Mouse (Mus musculus): ENCODE data around the gene Pard6a. TPM values are rescaled to one million over a fixed set of nuclear protein-coding genes. Genes with fewer than 3 reads are reported as not detected.

The Pard6a gene
- polyA plus RNA-seq (2014; fragmentation: Nextera tagmentation; extraction: Ambion mirVana): 12.8 and 18.2 TPM in 2 replicates

- Histone ChIP-seq H3K27me3 (replicated peaks; ENCODE audit: control insufficient read depth, insufficient read depth, low read length) (no peaks in the 10 kb centered on the region), H3K27ac (ENCODE audit: low read depth, low read length) (peak within 1 kb of the TSS; percentile 93), H3K4me3 (ENCODE audit: low read depth, low read length) (peak within 1 kb of the TSS; percentile 77), H3K4me1 (replicated peaks; ENCODE audit: control insufficient read depth, insufficient read depth, low read length) (peaks cover 20% of the 10 kb centered on the region), H3K4me2 (peak within 1 kb of the TSS; percentile 98), H3K9ac (ENCODE audit: low read depth, low read length) (peak within 1 kb of the TSS; percentile 69), H3K36me3 (ENCODE audit: control insufficient read depth, insufficient read depth, low read length) (peaks cover 24% of the 10 kb centered on the region), H3K9me3 (ENCODE audit: control insufficient read depth, low read length) (no peaks in the 10 kb centered on the region)
- WGBS: under 1% methylated on average over 60 of the region's 60 CpGs
- ATAC-seq (replicated peaks; ENCODE audit: low FRiP score) (peak; percentile 76), DNase-seq (ENCODE audit: low spot score) (peak; percentile 98)
Measured at GRCm38 (mm10) chr8:105700966-105701824, at the start of gene Pard6a, which contains the start of gene Acd. TSS of gene Pard6a (plus strand) at chr8:105701148. TSS of gene Acd (minus strand) at chr8:105701102.

DNA sequence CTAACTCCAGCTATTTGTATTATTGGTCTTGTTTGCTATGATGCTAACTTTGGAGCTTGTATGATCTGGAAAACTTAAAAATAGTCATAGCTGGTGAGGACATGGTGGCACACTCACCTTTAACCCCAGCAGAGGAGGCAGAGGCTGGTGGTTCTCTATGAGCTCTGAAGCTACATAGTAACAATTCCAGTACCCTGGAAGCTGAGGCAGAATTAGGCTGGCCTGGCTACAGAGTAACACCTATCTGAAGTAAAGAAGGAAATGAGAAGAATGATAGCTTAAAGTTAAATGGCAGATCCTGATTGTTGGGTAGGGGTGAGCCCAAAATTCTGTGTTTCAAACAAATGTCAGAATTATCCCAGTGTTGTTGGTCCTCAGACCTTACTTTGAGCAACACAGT is 43.3 kb upstream of the Pard6a start:
- Histone ChIP-seq H3K4me1 (replicated peaks; ENCODE audit: control insufficient read depth, insufficient read depth, low read length) (no peaks in the 10 kb centered on the region), H3K27me3 (replicated peaks; ENCODE audit: control insufficient read depth, insufficient read depth, low read length) (no peaks in the 10 kb centered on the region), H3K36me3 (ENCODE audit: control insufficient read depth, insufficient read depth, low read length) (peaks cover 2% of the 10 kb centered on the region; the same call in 1 of the 2 replicates), H3K27ac (ENCODE audit: low read depth, low read length) (no peak overlapping the region), H3K9me3 (ENCODE audit: control insufficient read depth, low read length) (no peaks in the 10 kb centered on the region), H3K4me2 (no peak overlapping the region), H3K4me3 (ENCODE audit: low read depth, low read length) (no peak overlapping the region), H3K9ac (ENCODE audit: low read depth, low read length) (no peak overlapping the region)
- DNase-seq (ENCODE audit: low spot score) (no peak), ATAC-seq (replicated peaks; ENCODE audit: low FRiP score) (no peak)

GRCm38 (mm10) chr8:105661167-105661566 is 39.8 kb upstream of the Pard6a start:
- Histone ChIP-seq H3K4me2 (no peak overlapping the region), H3K4me1 (replicated peaks; ENCODE audit: control insufficient read depth, insufficient read depth, low read length) (no peaks in the 10 kb centered on the region), H3K27me3 (replicated peaks; ENCODE audit: control insufficient read depth, insufficient read depth, low read length) (no peaks in the 10 kb centered on the region), H3K36me3 (ENCODE audit: control insufficient read depth, insufficient read depth, low read length) (peaks cover 18% of the 10 kb centered on the region), H3K27ac (ENCODE audit: low read depth, low read length) (no peak overlapping the region), H3K9me3 (ENCODE audit: control insufficient read depth, low read length) (no peaks in the 10 kb centered on the region), H3K4me3 (ENCODE audit: low read depth, low read length) (no peak overlapping the region), H3K9ac (ENCODE audit: low read depth, low read length) (no peak overlapping the region)
- 78% methylated on average over 3 of the region's 3 CpGs for WGBS
- no peak for ATAC-seq (replicated peaks; ENCODE audit: low FRiP score)
- DNase-seq (ENCODE audit: low spot score): no peak

- WGBS: 81% methylated on average over 1 of the region's 1 CpGs
- Histone ChIP-seq H3K27me3 (replicated peaks; ENCODE audit: control insufficient read depth, insufficient read depth, low read length) (no peaks in the 10 kb centered on the region), H3K4me2 (no peak overlapping the region), H3K9me3 (ENCODE audit: control insufficient read depth, low read length) (no peaks in the 10 kb centered on the region), H3K9ac (ENCODE audit: low read depth, low read length) (no peak overlapping the region), H3K4me1 (replicated peaks; ENCODE audit: control insufficient read depth, insufficient read depth, low read length) (no peaks in the 10 kb centered on the region), H3K4me3 (ENCODE audit: low read depth, low read length) (no peak overlapping the region), H3K27ac (ENCODE audit: low read depth, low read length) (no peak overlapping the region), H3K36me3 (ENCODE audit: control insufficient read depth, insufficient read depth, low read length) (peaks cover 58% of the 10 kb centered on the region)
- ATAC-seq (replicated peaks; ENCODE audit: low FRiP score): no peak
- no peak for DNase-seq (ENCODE audit: low spot score)
Measured at GRCm38 (mm10) chr8:105677891-105678290, 23.1 kb upstream of the Pard6a start.

DNA sequence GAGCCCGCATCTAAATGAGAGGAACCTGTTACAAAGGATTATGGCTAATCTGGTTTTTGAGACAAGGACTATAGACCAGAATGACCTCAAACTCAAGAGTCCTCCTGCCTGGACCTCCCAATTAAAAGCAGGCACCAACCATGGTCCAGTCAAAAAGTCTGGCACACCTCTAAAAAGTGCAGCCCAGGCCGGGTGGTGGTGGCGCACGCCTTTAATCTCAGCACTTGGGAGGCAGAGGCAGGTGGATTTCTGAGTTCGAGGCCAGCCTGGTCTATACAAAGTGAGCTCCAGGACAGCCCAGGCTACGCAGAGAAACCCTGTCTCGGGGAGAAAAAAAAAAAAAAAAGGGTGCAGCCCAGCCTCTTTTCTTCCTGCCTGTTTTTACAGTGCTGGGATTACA is 15.6 kb upstream of the Pard6a start:
- peaks cover 22% of the 10 kb centered on the region for H3K36me3 ChIP-seq (ENCODE audit: control insufficient read depth, insufficient read depth, low read length)
- H3K4me1 ChIP-seq (replicated peaks; ENCODE audit: control insufficient read depth, insufficient read depth, low read length): peaks cover 10% of the 10 kb centered on the region
- DNase-seq (ENCODE audit: low spot score) (no peak), ATAC-seq (replicated peaks; ENCODE audit: low FRiP score) (0 out of 2 replicates have a peak, but pooled peaks have one; percentile 4)
- no peaks in the 10 kb centered on the region for H3K9me3 ChIP-seq (ENCODE audit: control insufficient read depth, low read length)
- H3K27ac ChIP-seq (ENCODE audit: low read depth, low read length): no peak overlapping the region
- peak overlapping the region; percentile 51; the same call in 1 of the 2 replicates for H3K4me2 ChIP-seq
- H3K27me3 ChIP-seq (replicated peaks; ENCODE audit: control insufficient read depth, insufficient read depth, low read length): no peaks in the 10 kb centered on the region
- H3K9ac ChIP-seq (ENCODE audit: low read depth, low read length): no peak overlapping the region
- no peak overlapping the region for H3K4me3 ChIP-seq (ENCODE audit: low read depth, low read length)
- 66% methylated on average over 7 of the region's 7 CpGs for WGBS

- no peak for DNase-seq (ENCODE audit: low spot score)
- peaks cover 10% of the 10 kb centered on the region for H3K4me1 ChIP-seq (replicated peaks; ENCODE audit: control insufficient read depth, insufficient read depth, low read length)
- no peaks in the 10 kb centered on the region for H3K9me3 ChIP-seq (ENCODE audit: control insufficient read depth, low read length)
- peak within 1 kb of the TSS; percentile 51 for H3K4me2 ChIP-seq
- H3K9ac ChIP-seq (ENCODE audit: low read depth, low read length): no peak within 1 kb of the TSS
- peak within 1 kb of the TSS; percentile 18; the same call in 1 of the 2 replicates for H3K4me3 ChIP-seq (ENCODE audit: low read depth, low read length)
- WGBS: 6% methylated on average over 26 of the region's 26 CpGs
- no peaks in the 10 kb centered on the region for H3K27me3 ChIP-seq (replicated peaks; ENCODE audit: control insufficient read depth, insufficient read depth, low read length)
- H3K36me3 ChIP-seq (ENCODE audit: control insufficient read depth, insufficient read depth, low read length): peaks cover 18% of the 10 kb centered on the region
- ATAC-seq (replicated peaks; ENCODE audit: low FRiP score): peak; percentile 54; the same call in 1 of the 2 replicates
- no peak within 1 kb of the TSS for H3K27ac ChIP-seq (ENCODE audit: low read depth, low read length)
Measured at GRCm38 (mm10) chr8:105685796-105686308, 15.1 kb upstream of the Pard6a start, which contains the start of gene Carmil2. TSS of gene Carmil2 (plus strand) at chr8:105686274.

GRCm38 (mm10) chr8:105686551-105686950 is 14.4 kb upstream of the Pard6a start:
- WGBS: 68% methylated on average over 6 of the region's 6 CpGs
- ATAC-seq (replicated peaks; ENCODE audit: low FRiP score): no peak
- Histone ChIP-seq H3K27ac (ENCODE audit: low read depth, low read length) (no peak overlapping the region), H3K27me3 (replicated peaks; ENCODE audit: control insufficient read depth, insufficient read depth, low read length) (no peaks in the 10 kb centered on the region), H3K9me3 (ENCODE audit: control insufficient read depth, low read length) (no peaks in the 10 kb centered on the region), H3K36me3 (ENCODE audit: control insufficient read depth, insufficient read depth, low read length) (peaks cover 15% of the 10 kb centered on the region; the same call in 1 of the 2 replicates), H3K9ac (ENCODE audit: low read depth, low read length) (no peak overlapping the region), H3K4me1 (replicated peaks; ENCODE audit: control insufficient read depth, insufficient read depth, low read length) (peaks cover 10% of the 10 kb centered on the region), H3K4me2 (no peak overlapping the region), H3K4me3 (ENCODE audit: low read depth, low read length) (no peak overlapping the region)
- DNase-seq (ENCODE audit: low spot score): no peak

- Histone ChIP-seq H3K4me3 (ENCODE audit: low read depth, low read length) (no peak overlapping the region), H3K9me3 (ENCODE audit: control insufficient read depth, low read length) (no peaks in the 10 kb centered on the region), H3K27ac (ENCODE audit: low read depth, low read length) (no peak overlapping the region), H3K4me1 (replicated peaks; ENCODE audit: control insufficient read depth, insufficient read depth, low read length) (peaks cover 10% of the 10 kb centered on the region), H3K4me2 (no peak overlapping the region), H3K36me3 (ENCODE audit: control insufficient read depth, insufficient read depth, low read length) (peaks cover 11% of the 10 kb centered on the region; the same call in 1 of the 2 replicates), H3K27me3 (replicated peaks; ENCODE audit: control insufficient read depth, insufficient read depth, low read length) (no peaks in the 10 kb centered on the region), H3K9ac (ENCODE audit: low read depth, low read length) (no peak overlapping the region)
- no peak for ATAC-seq (replicated peaks; ENCODE audit: low FRiP score)
- no peak for DNase-seq (ENCODE audit: low spot score)
- 64% methylated on average over 8 of the region's 8 CpGs for WGBS
Measured at GRCm38 (mm10) chr8:105687512-105687911, 13.4 kb upstream of the Pard6a start.
